Mouse (Mus musculus) intestine, embryonic 16.5 days (tissue): Measurements from ENCODE around the gene Vamp1. TPM values are rescaled to one million over a fixed set of nuclear protein-coding genes. Genes with fewer than 3 reads are reported as not detected.
"Not testable (repeated sequence)": the region's sequence is repeated elsewhere in the genome, so short reads cannot be mapped to it uniquely, and the experiment has no call there.

ENCODE experiments used
- ATAC-seq: fragments of 200-750 bp; cut with Nextera tagmentation; 2 replicates; pipeline ENCODE4 v1.8.0; 2017; ENCODE audit warnings: moderate TSS enrichment, moderate library complexity
- H3K27ac ChIP-seq: fragments of 300-500 bp; sonication (generic); 2 replicates; pipeline ENCODE4 v1.5.1; 2014; ENCODE audit warnings: mild to moderate bottlenecking, low read length
- H3K27me3 ChIP-seq: fragments of 300-500 bp; sonication (generic); replicated peaks from 2 replicates; pipeline ENCODE4 v1.6.1; 2014; ENCODE audit warnings: low read length, control low read depth, mixed read lengths; ENCODE audit not compliant: control insufficient read depth, insufficient read depth
- H3K36me3 ChIP-seq: fragments of 300-500 bp; sonication (generic); 2 replicates; pipeline ENCODE4 v1.6.1; 2014; ENCODE audit warnings: low read length, control low read depth; ENCODE audit not compliant: control insufficient read depth, insufficient read depth
- H3K4me1 ChIP-seq: fragments of 300-500 bp; sonication (generic); 2 replicates; pipeline ENCODE4 v1.6.1; 2014; ENCODE audit warnings: low read length, control low read depth, mixed read lengths; ENCODE audit not compliant: control insufficient read depth, insufficient read depth
- H3K4me2 ChIP-seq: fragments of 300-500 bp; sonication (generic); 2 replicates; pipeline ENCODE4 v1.6.1; 2014; ENCODE audit warnings: low read depth, low read length, control low read depth
- H3K4me3 ChIP-seq: fragments of 300-500 bp; sonication (generic); 2 replicates; pipeline ENCODE4 v1.5.1; 2014; ENCODE audit warnings: mild to moderate bottlenecking, low read length
- H3K9ac ChIP-seq: fragments of 300-500 bp; sonication (generic); 2 replicates; pipeline ENCODE4 v1.6.1; 2014; ENCODE audit warnings: low read depth, low read length
- H3K9me3 ChIP-seq: fragments of 300-500 bp; sonication (generic); 2 replicates; pipeline ENCODE4 v1.6.1; 2016; ENCODE audit warnings: low read length, control low read depth; ENCODE audit not compliant: control insufficient read depth
- WGBS: fragments of 180-500 bp; shearing (Covaris S2); extraction: QIAGEN DNeasy Blood & Tissue Kit; methylation state at CpG from one replicate; pipeline ENCODE4 v1.1.7; 2014; 5-methylcytosine and 5-hydroxymethylcytosine counted together
- polyA plus RNA-seq: library from polyadenylated mRNA; unstranded; fragments of >200 nt; fragmentation: Nextera tagmentation; extraction: Ambion mirVana; gene quantifications from 2 replicates; pipeline ENCODE4 v1.2.1, GENCODE M21; 2015

The Vamp1 gene
- polyA plus RNA-seq, 1 experiment from 2014 or later, result 5.9 TPM

DNA sequence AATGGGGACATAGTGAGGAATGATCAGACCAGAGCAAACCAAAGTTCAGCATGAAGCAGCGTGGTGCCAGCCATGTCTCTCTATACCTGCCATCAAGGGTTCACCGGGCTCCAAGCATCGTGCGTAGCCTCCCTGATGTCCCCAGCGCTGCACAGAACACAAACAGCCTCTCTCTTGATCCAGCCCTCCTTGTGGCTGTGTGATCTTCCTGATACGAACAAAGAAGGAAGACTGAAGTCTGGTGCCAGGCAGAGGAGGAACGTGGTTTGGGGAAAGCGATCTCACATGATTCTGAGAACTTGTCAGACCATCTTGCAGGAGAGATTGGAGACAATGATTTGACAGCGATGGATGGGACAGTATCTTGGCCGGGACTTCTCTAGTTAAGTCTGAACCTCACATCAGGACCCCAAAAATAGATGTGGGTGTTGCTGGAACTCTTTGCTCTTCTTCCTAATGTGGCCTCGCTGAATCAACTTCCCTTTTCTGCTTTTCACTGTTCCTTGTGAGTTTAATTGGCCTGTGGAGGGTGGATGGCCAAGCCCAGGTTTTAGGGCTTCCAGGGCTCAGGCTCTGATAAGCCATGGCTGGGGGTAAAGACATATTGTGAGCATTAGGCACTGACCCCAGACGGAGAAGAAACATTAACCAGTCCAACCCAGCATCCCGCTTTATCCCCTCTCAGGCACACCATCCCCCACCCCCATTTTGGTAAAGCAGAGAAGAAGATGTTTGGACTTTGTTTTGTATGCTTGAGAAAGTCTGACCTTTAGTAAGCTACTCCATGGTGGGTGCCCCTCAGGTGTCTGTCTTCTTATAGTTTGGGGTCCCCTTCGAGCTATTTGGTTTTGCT is 38.7 kb downstream of the Vamp1 start:
- no peaks in the 10 kb centered on the region for H3K36me3 ChIP-seq
- 77% methylated on average over 14 of the region's 14 CpGs for WGBS
- H3K4me1 ChIP-seq, result peaks cover 7% of the 10 kb centered on the region
- H3K27me3 ChIP-seq, result no peaks in the 10 kb centered on the region
- no peak overlapping the region for H3K27ac ChIP-seq
- no peak overlapping the region for H3K9ac ChIP-seq
- no peak overlapping the region for H3K4me2 ChIP-seq
- no peak overlapping the region for H3K4me3 ChIP-seq
- no peaks in the 10 kb centered on the region for H3K9me3 ChIP-seq
- ATAC-seq, result no peak

DNA sequence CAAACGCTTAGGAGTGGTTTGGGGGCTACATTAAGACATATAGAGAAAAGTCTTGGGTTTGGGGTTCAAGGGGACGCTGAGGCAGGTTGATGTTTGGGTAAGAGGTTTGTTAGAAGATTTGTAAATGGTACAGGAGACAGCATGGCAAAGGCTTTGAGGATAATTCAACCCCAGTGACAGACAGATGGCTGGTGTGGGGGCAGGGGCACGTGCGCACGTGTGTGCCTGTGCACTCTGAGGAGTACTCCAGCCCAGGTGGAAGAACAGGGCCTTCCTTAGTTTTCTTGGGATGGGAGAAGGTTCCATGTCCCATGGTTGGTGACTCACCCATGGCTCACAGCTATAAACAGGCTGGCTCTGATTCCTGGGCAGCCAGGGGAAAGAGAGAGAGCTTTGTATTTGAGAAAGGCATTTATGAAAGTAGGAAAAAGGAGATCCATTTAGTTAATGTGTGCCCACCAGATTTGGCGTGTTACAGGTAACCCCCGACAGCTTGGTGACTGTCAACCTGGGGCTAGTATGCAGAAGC is 40.2 kb downstream of the Vamp1 start:
- WGBS, result 76% methylated on average over 7 of the region's 7 CpGs
- ATAC-seq, result peak; percentile 37; the same call in 1 of the 2 replicates
- peaks cover 7% of the 10 kb centered on the region for H3K4me1 ChIP-seq
- H3K36me3 ChIP-seq, result no peaks in the 10 kb centered on the region
- H3K9ac ChIP-seq, result no peak overlapping the region
- no peak overlapping the region for H3K27ac ChIP-seq
- H3K4me2 ChIP-seq, result no peak overlapping the region
- H3K4me3 ChIP-seq, result no peak overlapping the region
- H3K27me3 ChIP-seq, result no peaks in the 10 kb centered on the region
- no peaks in the 10 kb centered on the region for H3K9me3 ChIP-seq

DNA sequence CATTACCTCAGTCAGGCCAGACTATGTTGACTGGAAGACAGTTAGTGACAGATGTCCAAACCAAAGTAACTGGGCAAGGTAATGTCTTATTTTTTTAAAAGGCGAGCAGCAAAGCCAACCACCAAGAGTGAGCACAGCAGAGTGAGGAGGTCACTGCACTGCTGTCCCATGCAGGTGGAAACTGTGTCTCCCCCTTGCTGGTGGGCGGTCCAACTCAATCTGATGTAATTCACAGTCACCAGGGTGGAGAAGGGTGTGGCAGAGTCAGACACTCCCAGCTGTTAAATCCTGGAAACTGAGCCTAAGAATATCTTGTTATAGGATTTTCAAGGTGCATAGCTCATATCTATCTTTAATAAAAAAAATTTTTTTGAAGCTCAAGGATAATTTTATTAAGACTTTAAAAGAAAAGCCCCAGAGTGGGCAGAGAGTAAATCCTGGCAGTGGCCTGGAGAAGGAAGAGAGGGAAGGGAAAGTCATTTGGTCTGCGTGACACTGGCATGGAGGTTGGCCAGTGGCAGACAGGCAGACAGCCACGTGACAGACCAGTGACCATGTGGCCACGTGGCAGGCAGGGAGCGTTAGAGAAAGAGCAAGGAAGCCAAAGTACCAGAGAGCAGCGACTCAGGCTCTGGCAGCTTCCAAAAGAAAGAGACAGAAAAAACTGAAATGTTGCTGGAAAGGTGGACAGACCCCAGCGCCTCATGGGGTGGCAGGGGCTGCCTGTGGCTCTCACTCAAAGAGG is 41.0 kb downstream of the Vamp1 start:
- whole genome bisulfite sequencing, result 72% methylated on average over 8 of the region's 8 CpGs
- Histone ChIP-seq H3K27me3 (no peaks in the 10 kb centered on the region), H3K27ac (peak overlapping the region; percentile 50), H3K36me3 (no peaks in the 10 kb centered on the region), H3K9me3 (no peaks in the 10 kb centered on the region), H3K4me2 (no peak overlapping the region), H3K9ac (no peak overlapping the region), H3K4me1 (peaks cover 7% of the 10 kb centered on the region), H3K4me3 (no peak overlapping the region)
- peak; percentile 82 for ATAC-seq

DNA sequence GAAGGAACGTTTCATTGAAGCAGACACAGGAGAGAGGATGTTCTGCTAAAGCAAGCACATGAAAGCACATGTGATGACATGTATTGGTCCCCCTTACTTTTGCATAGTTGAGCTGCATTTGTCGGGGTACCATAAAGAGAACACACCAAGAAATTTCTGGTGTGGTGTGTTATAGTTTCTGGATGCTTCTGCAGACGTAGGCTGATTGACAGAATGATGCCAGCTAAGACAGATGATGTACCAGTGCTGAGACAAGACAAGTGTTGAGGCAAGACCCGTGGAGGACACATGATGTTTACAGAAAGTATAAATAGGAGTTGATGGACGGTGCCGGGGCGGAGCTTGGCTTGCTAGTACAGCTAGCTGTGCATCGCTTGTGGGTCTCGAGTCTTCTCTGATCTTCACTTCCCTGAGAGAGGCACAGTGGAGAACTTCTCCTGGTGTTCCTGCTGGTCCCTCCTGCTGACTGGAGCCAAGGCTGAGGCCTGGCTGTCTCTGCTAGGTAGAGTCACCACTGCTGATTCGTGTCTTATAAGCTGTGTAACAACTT is 44.7 kb downstream of the Vamp1 start:
- peaks cover 7% of the 10 kb centered on the region for H3K4me1 ChIP-seq
- no peak overlapping the region for H3K9ac ChIP-seq
- no peaks in the 10 kb centered on the region for H3K9me3 ChIP-seq
- ATAC-seq, result no peak
- no peak overlapping the region for H3K4me2 ChIP-seq
- H3K27me3 ChIP-seq, result no peaks in the 10 kb centered on the region
- H3K4me3 ChIP-seq, result no peak overlapping the region
- no peak overlapping the region for H3K27ac ChIP-seq
- 70% methylated on average over 10 of the region's 10 CpGs for WGBS
- H3K36me3 ChIP-seq, result no peaks in the 10 kb centered on the region

DNA sequence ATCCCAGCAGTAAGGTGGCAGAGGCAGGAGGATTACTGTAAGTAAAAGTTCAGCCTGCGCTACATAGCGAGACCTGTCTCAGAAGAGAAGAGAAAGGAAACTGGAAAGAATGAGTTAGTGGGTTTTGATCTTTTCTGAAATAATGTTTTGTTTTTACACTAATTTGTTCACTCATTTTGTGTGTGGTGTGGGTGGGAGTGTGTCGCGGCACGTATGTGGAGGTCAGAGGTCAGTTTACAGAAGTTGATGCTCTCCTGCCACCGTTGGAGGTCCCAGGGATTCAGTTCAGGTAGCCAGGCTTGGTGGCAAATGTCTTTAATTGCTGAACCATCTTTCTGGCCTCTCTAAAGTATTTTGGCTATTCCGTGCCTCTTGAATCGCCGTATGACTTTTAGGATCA is 48.9 kb downstream of the Vamp1 start:
- H3K36me3 ChIP-seq, result no peaks in the 10 kb centered on the region
- H3K27ac ChIP-seq, result no peak overlapping the region
- no peak overlapping the region for H3K4me2 ChIP-seq
- no peak for ATAC-seq
- no peaks in the 10 kb centered on the region for H3K4me1 ChIP-seq
- no peak overlapping the region for H3K4me3 ChIP-seq
- H3K9me3 ChIP-seq, result no peaks in the 10 kb centered on the region
- no peaks in the 10 kb centered on the region for H3K27me3 ChIP-seq
- WGBS, result 78% methylated on average over 9 of the region's 9 CpGs
- H3K9ac ChIP-seq, result no peak overlapping the region

DNA sequence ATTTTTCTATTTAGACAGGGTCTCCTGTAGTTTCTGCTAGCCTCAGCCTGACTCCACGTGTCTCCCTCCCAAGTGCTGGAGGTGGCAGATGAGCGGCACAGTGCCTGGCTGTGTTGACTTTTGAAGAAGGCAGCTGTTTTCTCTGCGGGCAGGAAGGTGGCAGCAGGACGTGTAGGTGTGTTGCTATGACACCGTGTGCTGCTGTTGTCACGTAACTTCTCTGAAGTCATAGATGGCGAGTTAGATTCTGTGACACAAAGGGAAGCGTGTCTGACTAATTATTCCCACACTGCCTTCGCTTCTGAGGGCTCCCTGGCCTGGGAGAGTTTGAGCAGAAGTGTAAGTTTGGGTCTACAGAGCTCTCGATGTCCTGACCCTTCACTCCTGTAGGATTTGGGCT is 49.9 kb downstream of the Vamp1 start:
- Histone ChIP-seq H3K4me2 (no peak overlapping the region), H3K9ac (no peak overlapping the region), H3K4me3 (no peak overlapping the region), H3K36me3 (no peaks in the 10 kb centered on the region), H3K9me3 (no peaks in the 10 kb centered on the region), H3K27ac (no peak overlapping the region), H3K4me1 (no peaks in the 10 kb centered on the region), H3K27me3 (no peaks in the 10 kb centered on the region)
- 56% methylated on average over 10 of the region's 10 CpGs for WGBS
- ATAC-seq, result peak; percentile 59

DNA sequence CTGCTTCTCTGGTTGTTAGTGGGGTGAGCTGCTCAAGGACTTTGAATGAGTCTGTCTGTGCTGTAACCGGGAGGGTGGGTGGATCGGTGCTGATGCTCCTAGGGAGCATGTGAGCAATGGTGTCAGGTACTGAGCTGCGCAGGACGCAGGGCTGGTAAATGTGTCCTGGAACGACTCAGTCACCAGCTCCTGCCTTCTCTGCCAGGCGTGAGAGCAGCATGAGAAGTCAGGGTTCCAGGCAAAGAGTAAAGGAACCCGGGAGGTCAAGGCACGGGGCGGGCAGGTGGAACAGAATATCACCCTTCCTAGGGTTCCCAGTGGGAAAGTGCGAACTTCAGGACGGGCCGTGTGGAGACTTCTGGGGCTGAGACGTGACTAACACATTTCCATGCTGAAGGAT is 50.7 kb downstream of the Vamp1 start:
- Histone ChIP-seq H3K9ac (no peak overlapping the region), H3K27ac (no peak overlapping the region), H3K36me3 (no peaks in the 10 kb centered on the region), H3K27me3 (no peaks in the 10 kb centered on the region), H3K4me1 (no peaks in the 10 kb centered on the region), H3K4me3 (no peak overlapping the region), H3K9me3 (no peaks in the 10 kb centered on the region), H3K4me2 (no peak overlapping the region)
- 73% methylated on average over 13 of the region's 13 CpGs for WGBS
- ATAC-seq, result no peak

DNA sequence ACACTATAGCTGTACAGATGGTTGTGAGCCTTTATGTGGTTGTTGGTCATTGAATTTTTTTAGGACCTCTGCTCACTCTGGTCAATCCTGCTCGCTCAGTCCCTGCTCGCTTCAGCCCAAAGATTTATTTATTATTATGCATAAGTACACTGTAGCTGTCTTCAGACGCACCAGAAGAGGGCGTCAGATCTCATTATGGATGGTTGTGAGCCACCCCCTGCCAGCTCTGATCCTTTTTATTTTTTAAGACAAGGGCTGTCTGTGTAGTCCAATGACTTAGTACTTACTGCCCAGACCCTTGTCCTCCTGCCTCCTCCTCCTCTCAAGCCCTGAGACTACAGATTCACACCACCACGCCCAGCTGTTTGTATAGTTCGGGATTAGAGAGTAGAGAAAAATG is 51.2 kb downstream of the Vamp1 start:
- not testable (repeated sequence) for H3K9ac ChIP-seq, H3K4me3 ChIP-seq, ATAC-seq, H3K36me3 ChIP-seq, H3K9me3 ChIP-seq, H3K27me3 ChIP-seq, H3K4me1 ChIP-seq, H3K27ac ChIP-seq, H3K4me2 ChIP-seq
- 61% methylated on average over 6 of the region's 6 CpGs for WGBS

DNA sequence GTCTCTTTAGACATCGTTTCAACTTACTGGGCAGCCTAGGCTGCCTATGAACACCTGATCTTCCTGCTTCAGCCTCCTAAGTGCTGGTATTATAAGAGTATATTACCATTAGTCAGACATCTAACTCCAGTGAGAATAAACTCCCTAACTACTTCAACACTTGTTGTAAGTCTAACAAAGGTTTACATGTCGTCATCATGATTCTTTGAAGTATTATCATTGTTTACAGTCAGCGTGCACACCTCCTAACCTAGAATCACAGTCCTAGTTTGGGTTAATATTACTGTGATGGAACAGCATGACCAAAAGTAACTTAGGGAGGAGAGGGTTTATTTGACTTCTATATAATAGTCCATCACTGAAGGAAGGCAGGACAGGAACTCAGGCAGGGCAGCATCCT is 52.1 kb downstream of the Vamp1 start:
- H3K4me1 ChIP-seq, result 0 out of 2 replicates have a peak, but pooled peaks cover 3% of the 10 kb centered on the region
- no peak for ATAC-seq
- WGBS, result 77% methylated on average over 3 of the region's 3 CpGs

More for the DNA sequence above, 52.1 kb downstream of the Vamp1 start:
- no peaks in the 10 kb centered on the region for H3K9me3 ChIP-seq
- H3K4me3 ChIP-seq, result no peak overlapping the region
- H3K36me3 ChIP-seq, result no peaks in the 10 kb centered on the region
- no peaks in the 10 kb centered on the region for H3K27me3 ChIP-seq
- H3K4me2 ChIP-seq, result no peak overlapping the region
- H3K27ac ChIP-seq, result no peak overlapping the region
- no peak overlapping the region for H3K9ac ChIP-seq
